Mouse (Mus musculus) stomach, embryonic 15.5 days (tissue): Measurements from ENCODE around the gene Mamstr. TPM values are rescaled to one million over a fixed set of nuclear protein-coding genes. Genes with fewer than 3 reads are reported as not detected.
A peak's percentile ranks its signal among the peaks of the same experiment; 100 is the strongest.

ENCODE experiments used
- ATAC-seq: fragments of 200-750 bp; cut with Nextera tagmentation; 2 replicates; pipeline ENCODE4 v1.8.0; 2017; ENCODE audit warnings: low read depth, moderate number of reproducible peaks, moderate TSS enrichment; ENCODE audit not compliant: insufficient read depth, low FRiP score
- H3K27ac ChIP-seq: fragments of 300-500 bp; sonication (generic); 2 replicates; pipeline ENCODE4 v1.5.1; 2015; ENCODE audit warnings: mild to moderate bottlenecking, inconsistent platforms
- H3K27me3 ChIP-seq: fragments of 300-500 bp; sonication (generic); replicated peaks from 2 replicates; pipeline ENCODE4 v1.6.1; 2015; ENCODE audit warnings: inconsistent platforms
- H3K36me3 ChIP-seq: fragments of 300-500 bp; sonication (generic); 2 replicates; pipeline ENCODE4 v1.6.1; 2015; ENCODE audit warnings: inconsistent platforms
- H3K4me1 ChIP-seq: fragments of 300-500 bp; sonication (generic); 2 replicates; pipeline ENCODE4 v1.6.1; 2015; ENCODE audit warnings: inconsistent platforms
- H3K4me2 ChIP-seq: fragments of 300-500 bp; sonication (generic); 2 replicates; pipeline ENCODE4 v1.6.1; 2015; ENCODE audit warnings: mild to moderate bottlenecking, inconsistent platforms
- H3K4me3 ChIP-seq: fragments of 300-500 bp; sonication (generic); replicated peaks from 2 replicates; pipeline ENCODE4 v1.5.1; 2015; ENCODE audit warnings: inconsistent platforms
- H3K9ac ChIP-seq: fragments of 300-500 bp; sonication (generic); 2 replicates; pipeline ENCODE4 v1.6.1; 2015; ENCODE audit warnings: inconsistent platforms
- H3K9me3 ChIP-seq: fragments of 300-500 bp; sonication (generic); 2 replicates; pipeline ENCODE4 v1.6.1; 2016; ENCODE audit warnings: inconsistent platforms
- WGBS: fragments of 180-500 bp; shearing (Covaris S2); methylation state at CpG from one replicate; pipeline ENCODE4 v1.1.7; 2015; 5-methylcytosine and 5-hydroxymethylcytosine counted together
- polyA plus RNA-seq: library from polyadenylated mRNA; unstranded; fragments of >200 nt; fragmentation: Nextera tagmentation; extraction: Ambion mirVana; gene quantifications from 2 replicates; pipeline ENCODE4 v1.2.1, GENCODE M21; 2015

Mamstr gene
- polyA plus RNA-seq, 1 experiment from 2014 or later = 9.5 TPM

DNA sequence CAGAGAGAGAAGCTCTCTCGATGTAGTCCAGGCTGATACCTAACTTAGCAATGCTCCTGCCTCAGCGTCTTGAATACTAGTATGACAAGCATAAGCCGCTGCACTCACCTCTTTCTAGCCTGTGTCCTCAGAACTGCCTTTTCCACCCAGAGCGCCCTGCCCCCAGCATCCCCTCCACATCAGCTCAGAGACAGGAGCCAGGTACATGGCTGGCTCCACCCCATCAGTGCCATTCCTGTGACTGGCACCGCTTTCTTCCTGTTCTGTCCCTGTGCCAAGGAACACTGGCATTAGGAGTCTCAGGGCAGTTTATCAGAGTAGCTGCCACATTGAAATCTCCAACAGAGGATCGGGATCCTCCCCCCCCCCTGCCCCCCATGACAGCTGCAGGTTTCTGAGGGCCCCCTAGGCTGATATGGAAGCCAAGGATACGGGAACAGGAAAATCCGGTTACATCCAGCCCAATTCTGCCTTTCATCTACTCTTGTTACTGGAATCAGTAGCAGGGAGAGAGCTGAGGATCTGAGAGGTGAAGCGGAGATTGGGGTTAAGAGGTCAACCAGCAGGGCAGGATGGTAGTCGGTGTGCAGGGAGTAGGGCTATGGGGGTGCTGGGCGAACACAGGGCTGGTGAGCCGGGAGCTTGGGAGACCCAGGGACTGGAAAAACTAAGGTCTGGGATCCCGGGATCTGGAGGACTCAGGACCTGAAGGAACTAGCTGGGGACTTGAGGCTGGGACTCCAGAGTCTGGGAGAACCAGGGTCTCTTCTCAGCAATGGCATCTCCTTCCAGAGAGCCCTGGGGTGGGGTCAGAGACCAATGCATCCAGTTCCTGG lies 25.7 kb downstream of the Mamstr start:
- no peaks in the 10 kb centered on the region for H3K36me3 ChIP-seq
- peak overlapping the region; percentile 2; the same call in 1 of the 2 replicates for H3K4me3 ChIP-seq
- no peak overlapping the region for H3K9ac ChIP-seq
- peaks cover 12% of the 10 kb centered on the region; the same call in 1 of the 2 replicates for H3K4me1 ChIP-seq
- H3K4me2 ChIP-seq = peak overlapping the region; percentile 23; the same call in 1 of the 2 replicates
- H3K27ac ChIP-seq = peak overlapping the region; percentile 48
- no peaks in the 10 kb centered on the region for H3K9me3 ChIP-seq
- no peaks in the 10 kb centered on the region for H3K27me3 ChIP-seq
- ATAC-seq = peak; percentile 36; the same call in 1 of the 2 replicates
- WGBS = 49% methylated on average over 13 of the region's 13 CpGs

- WGBS = 64% methylated on average over 7 of the region's 7 CpGs
- H3K4me1 ChIP-seq = peaks cover 12% of the 10 kb centered on the region; the same call in 1 of the 2 replicates
- peak within 1 kb of the TSS; percentile 48 for H3K27ac ChIP-seq
- peak within 1 kb of the TSS; percentile 2; the same call in 1 of the 2 replicates for H3K4me3 ChIP-seq
- no peak within 1 kb of the TSS for H3K9ac ChIP-seq
- peak within 1 kb of the TSS; percentile 23; the same call in 1 of the 2 replicates for H3K4me2 ChIP-seq
- no peaks in the 10 kb centered on the region for H3K36me3 ChIP-seq
- H3K9me3 ChIP-seq = no peaks in the 10 kb centered on the region
- no peak for ATAC-seq
- no peaks in the 10 kb centered on the region for H3K27me3 ChIP-seq
Observed at GRCm38 (mm10) chr7:45666161-45666560, 26.4 kb downstream of the Mamstr start, which contains the start of gene Fut2. Gene Fut2, minus strand, starts transcription at chr7:45666394.

DNA sequence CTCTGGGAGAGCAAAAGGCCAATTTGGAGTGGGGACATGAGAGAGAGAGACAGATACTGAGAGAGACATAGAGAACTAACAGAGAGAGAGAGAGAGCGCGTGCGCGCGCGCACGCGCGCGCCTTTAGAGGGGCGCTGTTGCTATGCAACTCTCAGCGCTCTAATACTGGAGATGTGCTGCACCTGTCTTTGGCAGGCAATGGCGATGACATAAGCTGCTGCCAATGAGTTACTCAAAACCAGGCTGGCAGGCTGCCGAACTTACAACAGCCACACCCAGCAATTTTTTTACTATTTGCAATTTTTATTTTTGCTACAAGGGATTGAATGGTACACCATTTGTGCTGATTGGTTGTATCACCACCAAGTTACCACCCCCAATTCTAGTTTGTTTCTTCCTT lies 28.0 kb downstream of the Mamstr start:
- Histone ChIP-seq H3K27ac (no peak overlapping the region), H3K27me3 (no peaks in the 10 kb centered on the region), H3K36me3 (no peaks in the 10 kb centered on the region), H3K4me1 (peaks cover 12% of the 10 kb centered on the region; the same call in 1 of the 2 replicates), H3K4me3 (no peak overlapping the region), H3K9me3 (no peaks in the 10 kb centered on the region), H3K4me2 (no peak overlapping the region), H3K9ac (no peak overlapping the region)
- no peak for ATAC-seq
- 69% methylated on average over 14 of the region's 14 CpGs for WGBS

DNA sequence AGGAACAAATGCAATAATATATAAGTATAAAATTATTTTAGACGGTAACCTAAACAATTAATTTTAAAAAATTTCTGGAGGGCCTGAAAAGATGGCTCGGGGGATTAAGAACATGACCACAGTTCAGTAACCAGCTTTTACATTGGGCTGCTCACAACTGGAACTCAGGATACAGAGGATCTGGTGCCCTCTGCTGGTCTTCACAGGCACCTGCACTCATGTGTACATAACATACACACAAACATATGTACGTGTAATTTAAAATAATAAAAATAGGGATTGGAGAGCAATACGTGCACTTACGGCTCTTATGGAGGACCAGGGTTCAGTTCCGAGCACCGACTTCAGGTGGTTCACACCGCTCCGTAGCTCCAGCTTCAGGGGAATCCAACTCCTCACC lies 29.1 kb downstream of the Mamstr start:
- Histone ChIP-seq H3K4me2 (no peak overlapping the region), H3K27ac (no peak overlapping the region), H3K4me1 (peaks cover 12% of the 10 kb centered on the region; the same call in 1 of the 2 replicates), H3K36me3 (no peaks in the 10 kb centered on the region), H3K4me3 (no peak overlapping the region), H3K9me3 (no peaks in the 10 kb centered on the region), H3K9ac (no peak overlapping the region), H3K27me3 (no peaks in the 10 kb centered on the region)
- WGBS = 93% methylated on average over 9 of the region's 9 CpGs
- ATAC-seq = no peak

GRCm38 (mm10) chr7:45677627-45678295 lies 38.0 kb downstream of the Mamstr start:
- Histone ChIP-seq H3K4me2 (no peak overlapping the region), H3K27me3 (no peaks in the 10 kb centered on the region), H3K4me3 (no peak overlapping the region), H3K9ac (no peak overlapping the region), H3K36me3 (no peaks in the 10 kb centered on the region), H3K27ac (peak overlapping the region; percentile 62), H3K4me1 (peaks cover 15% of the 10 kb centered on the region), H3K9me3 (no peaks in the 10 kb centered on the region)
- ATAC-seq = peak; percentile 25
- WGBS = 61% methylated on average over 7 of the region's 7 CpGs

DNA sequence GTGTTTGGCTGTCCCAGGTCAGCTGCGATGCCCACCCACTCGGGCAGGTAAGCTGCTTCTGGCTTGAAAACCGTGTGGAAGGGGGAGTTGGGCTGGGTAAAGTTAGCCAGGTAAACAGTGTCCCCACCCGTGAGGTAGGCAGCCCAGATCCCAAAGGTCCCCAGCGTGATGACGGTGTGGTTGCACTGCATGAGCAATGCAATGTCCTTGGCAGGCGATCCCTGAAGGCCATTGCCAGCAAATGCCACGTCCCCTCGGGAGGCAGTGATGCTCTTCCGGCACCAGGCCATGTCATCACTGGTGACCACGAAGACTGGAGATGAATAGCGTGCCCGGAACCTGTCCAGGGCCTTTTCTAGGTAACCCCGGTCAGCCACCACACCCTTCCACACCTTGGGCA lies 38.7 kb downstream of the Mamstr start:
- Histone ChIP-seq H3K27ac (peak overlapping the region; percentile 62; the same call in 1 of the 2 replicates), H3K4me1 (peaks cover 15% of the 10 kb centered on the region), H3K27me3 (no peaks in the 10 kb centered on the region), H3K36me3 (no peaks in the 10 kb centered on the region), H3K4me2 (no peak overlapping the region), H3K9ac (no peak overlapping the region), H3K9me3 (no peaks in the 10 kb centered on the region), H3K4me3 (no peak overlapping the region)
- no peak for ATAC-seq
- 87% methylated on average over 14 of the region's 14 CpGs for WGBS

GRCm38 (mm10) chr7:45679966-45680621 lies 40.3 kb downstream of the Mamstr start:
- peaks cover 21% of the 10 kb centered on the region for H3K4me1 ChIP-seq
- no peak overlapping the region for H3K4me2 ChIP-seq
- peak overlapping the region; percentile 42 for H3K27ac ChIP-seq
- H3K9ac ChIP-seq = no peak overlapping the region
- no peaks in the 10 kb centered on the region for H3K36me3 ChIP-seq
- 65% methylated on average over 14 of the region's 14 CpGs for WGBS
- H3K4me3 ChIP-seq = no peak overlapping the region
- H3K9me3 ChIP-seq = no peaks in the 10 kb centered on the region
- H3K27me3 ChIP-seq = no peaks in the 10 kb centered on the region
- ATAC-seq = no peak; the same call in 1 of the 2 replicates

DNA sequence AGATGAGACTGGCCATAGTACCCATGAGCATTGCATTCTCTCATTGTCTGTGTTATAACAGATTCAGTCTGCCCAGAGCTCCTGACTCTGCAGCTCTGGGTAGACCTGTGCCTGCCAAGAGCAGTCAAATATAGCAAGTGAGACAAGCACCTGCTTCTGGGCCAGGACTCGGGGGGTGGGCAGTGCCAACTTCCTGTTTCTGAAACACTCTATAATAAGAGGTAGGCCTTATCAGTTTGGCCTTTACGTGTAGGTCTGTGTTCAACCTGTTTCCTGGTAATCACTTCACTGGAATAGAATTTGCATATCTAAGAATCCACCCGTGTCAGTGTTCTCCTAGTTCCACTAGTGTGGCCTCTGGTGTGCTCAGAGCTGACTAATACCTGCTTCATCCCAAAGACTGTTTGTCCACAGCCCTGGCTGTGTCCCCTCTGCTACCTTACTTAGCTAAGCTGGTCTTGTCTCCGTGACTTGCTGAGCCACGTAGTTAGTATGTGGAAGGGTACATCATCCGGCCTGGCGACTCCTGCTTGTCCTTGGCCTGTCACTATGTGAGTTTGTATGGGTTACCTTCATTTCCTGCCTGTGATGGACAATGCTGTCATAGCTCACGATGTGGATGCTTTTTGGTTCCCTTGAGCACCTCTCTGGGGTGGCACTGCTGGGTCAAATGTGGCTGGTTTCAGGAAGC lies 41.4 kb downstream of the Mamstr start:
- WGBS = 73% methylated on average over 8 of the region's 8 CpGs
- no peaks in the 10 kb centered on the region for H3K36me3 ChIP-seq
- no peak overlapping the region for H3K9ac ChIP-seq
- no peak for ATAC-seq
- H3K27ac ChIP-seq = peak overlapping the region; percentile 42
- H3K4me3 ChIP-seq = no peak overlapping the region
- H3K4me1 ChIP-seq = peaks cover 32% of the 10 kb centered on the region
- H3K4me2 ChIP-seq = no peak overlapping the region
- H3K9me3 ChIP-seq = no peaks in the 10 kb centered on the region
- H3K27me3 ChIP-seq = no peaks in the 10 kb centered on the region

DNA sequence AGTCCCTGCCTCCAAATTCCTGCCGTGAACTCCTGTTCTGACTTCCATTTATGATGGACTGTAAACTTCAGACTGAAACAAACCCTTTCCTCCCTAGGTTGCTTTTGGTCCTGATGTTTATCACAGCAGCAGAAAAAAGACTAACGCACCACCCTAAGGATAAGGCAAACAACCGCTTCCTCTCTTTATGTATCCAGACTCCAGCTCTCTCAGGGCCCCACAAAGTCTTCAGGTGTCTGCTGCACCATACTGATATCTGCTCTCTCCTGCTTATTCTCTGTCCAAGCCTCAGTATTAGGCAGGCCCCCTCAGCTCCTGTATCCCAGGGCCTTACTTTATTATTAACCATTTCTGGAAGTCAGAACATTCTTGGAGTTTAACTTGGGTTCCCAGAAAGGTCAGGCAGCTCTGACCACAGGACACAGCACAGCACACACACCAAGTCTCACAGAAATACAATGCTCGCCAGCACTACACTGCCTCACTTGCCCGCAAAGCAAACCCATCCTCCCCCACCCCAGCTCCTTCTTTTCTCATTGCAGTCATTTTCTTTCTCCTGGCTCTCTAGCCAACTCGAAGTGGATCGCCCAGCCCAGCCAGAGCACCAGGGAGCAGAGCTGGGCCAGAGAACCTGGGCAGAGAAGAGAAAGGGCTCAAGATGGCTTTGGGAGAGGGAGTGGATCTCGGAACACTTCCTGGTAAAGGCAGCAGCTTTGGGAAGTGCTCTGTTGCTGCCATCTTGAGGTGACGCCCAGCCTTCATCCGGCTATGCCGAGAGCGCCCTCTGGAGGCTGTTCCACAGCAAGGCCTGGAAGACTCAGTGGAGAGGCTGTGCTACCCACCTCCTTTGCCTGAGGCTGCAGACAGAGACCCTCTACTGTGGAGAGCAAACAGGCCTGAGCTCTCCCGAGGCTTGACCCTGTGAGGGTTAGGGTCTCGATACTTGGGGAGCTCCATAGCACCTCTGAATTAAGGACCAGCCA lies 42.7 kb downstream of the Mamstr start:
- Histone ChIP-seq H3K9ac (no peak overlapping the region), H3K36me3 (no peaks in the 10 kb centered on the region), H3K4me1 (peaks cover 37% of the 10 kb centered on the region), H3K9me3 (no peaks in the 10 kb centered on the region), H3K4me3 (0 out of 2 replicates have a peak overlapping the region, but pooled peaks have one; percentile 16), H3K4me2 (peak overlapping the region; percentile 37), H3K27me3 (no peaks in the 10 kb centered on the region), H3K27ac (peak overlapping the region; percentile 54)
- 28% methylated on average over 14 of the region's 14 CpGs for WGBS
- ATAC-seq = peak; percentile 19; the same call in 1 of the 2 replicates

GRCm38 (mm10) chr7:45683396-45684050 lies 43.7 kb downstream of the Mamstr start, which contains the start of gene Ntn5:
Gene Ntn5, plus strand, starts transcription at chr7:45684022.
- Histone ChIP-seq H3K4me1 (peaks cover 37% of the 10 kb centered on the region), H3K36me3 (no peaks in the 10 kb centered on the region), H3K9me3 (no peaks in the 10 kb centered on the region), H3K4me2 (no peak within 1 kb of the TSS), H3K27ac (no peak within 1 kb of the TSS), H3K4me3 (no peak within 1 kb of the TSS), H3K27me3 (no peaks in the 10 kb centered on the region), H3K9ac (no peak within 1 kb of the TSS)
- WGBS = 76% methylated on average over 7 of the region's 7 CpGs
- ATAC-seq = no peak
